Mouse (Mus musculus) forebrain, embryonic 14.5 days (tissue): ENCODE data around the gene Dnajc19. TPM values are rescaled to one million over a fixed set of nuclear protein-coding genes. Genes with fewer than 3 reads are reported as not detected.
"Not testable (repeated sequence)": the region's sequence is repeated elsewhere in the genome, so short reads cannot be mapped to it uniquely, and the experiment has no call there.

Experiments
- ATAC-seq: fragments of 200-750 bp; cut with Nextera tagmentation; 2 replicates; pipeline ENCODE4 v1.8.0; 2017; ENCODE audit warnings: mild to moderate bottlenecking, moderate library complexity
- DNase-seq: peaks from one replicate; pipeline ENCODE4 v3.0.0-alpha.2; 2015; ENCODE audit warnings: low spot score
- H3K27ac ChIP-seq: fragments of 300-500 bp; sonication (generic); 2 replicates; pipeline ENCODE4 v1.5.1; 2014; ENCODE audit warnings: low read depth, mild to moderate bottlenecking, control low read depth, low read length, moderate library complexity
- H3K27me3 ChIP-seq: fragments of 300-500 bp; sonication (generic); replicated peaks from 2 replicates; pipeline ENCODE4 v1.6.1; 2014; ENCODE audit warnings: low read length, control low read depth, mixed read lengths; ENCODE audit not compliant: control insufficient read depth, insufficient read depth
- H3K36me3 ChIP-seq: fragments of 300-500 bp; sonication (generic); 2 replicates; pipeline ENCODE4 v1.6.1; 2014; ENCODE audit warnings: low read length, control low read depth; ENCODE audit not compliant: control insufficient read depth, insufficient read depth
- H3K4me1 ChIP-seq: fragments of 300-500 bp; sonication (generic); 2 replicates; pipeline ENCODE4 v1.6.1; 2014; ENCODE audit warnings: antibody characterized with exemption, low read length, control low read depth; ENCODE audit not compliant: control insufficient read depth, insufficient read depth
- H3K4me2 ChIP-seq: fragments of 300-500 bp; sonication (generic); 2 replicates; pipeline ENCODE4 v1.6.1; 2014; ENCODE audit warnings: mild to moderate bottlenecking, control low read depth, low read length
- H3K4me3 ChIP-seq: fragments of 300-500 bp; sonication (generic); 2 replicates; pipeline ENCODE4 v1.5.1; 2014; ENCODE audit warnings: low read depth, low read length, control low read depth
- H3K9ac ChIP-seq: fragments of 300-500 bp; sonication (generic); 2 replicates; pipeline ENCODE4 v1.6.1; 2014; ENCODE audit warnings: mild to moderate bottlenecking, low read length, control low read depth, moderate library complexity
- H3K9me3 ChIP-seq: fragments of 300-500 bp; sonication (generic); replicated peaks from 2 replicates; pipeline ENCODE4 v1.6.1; 2016; ENCODE audit warnings: low read length, control low read depth, mixed read lengths; ENCODE audit not compliant: control insufficient read depth
- WGBS: fragments of 180-500 bp; shearing (Covaris S2); extraction: QIAGEN DNeasy Blood & Tissue Kit; methylation state at CpG from one replicate; pipeline ENCODE4 v1.1.7; 2014; 5-methylcytosine and 5-hydroxymethylcytosine counted together
- polyA plus RNA-seq: library from polyadenylated mRNA; unstranded; fragments of >200 nt; fragmentation: Nextera tagmentation; extraction: Ambion mirVana; gene quantifications from 2 replicates; pipeline ENCODE4 v1.2.1, GENCODE M21; 2014

The Dnajc19 gene
- polyA plus RNA-seq, 1 experiment from 2014 or later, result 170 TPM

DNA sequence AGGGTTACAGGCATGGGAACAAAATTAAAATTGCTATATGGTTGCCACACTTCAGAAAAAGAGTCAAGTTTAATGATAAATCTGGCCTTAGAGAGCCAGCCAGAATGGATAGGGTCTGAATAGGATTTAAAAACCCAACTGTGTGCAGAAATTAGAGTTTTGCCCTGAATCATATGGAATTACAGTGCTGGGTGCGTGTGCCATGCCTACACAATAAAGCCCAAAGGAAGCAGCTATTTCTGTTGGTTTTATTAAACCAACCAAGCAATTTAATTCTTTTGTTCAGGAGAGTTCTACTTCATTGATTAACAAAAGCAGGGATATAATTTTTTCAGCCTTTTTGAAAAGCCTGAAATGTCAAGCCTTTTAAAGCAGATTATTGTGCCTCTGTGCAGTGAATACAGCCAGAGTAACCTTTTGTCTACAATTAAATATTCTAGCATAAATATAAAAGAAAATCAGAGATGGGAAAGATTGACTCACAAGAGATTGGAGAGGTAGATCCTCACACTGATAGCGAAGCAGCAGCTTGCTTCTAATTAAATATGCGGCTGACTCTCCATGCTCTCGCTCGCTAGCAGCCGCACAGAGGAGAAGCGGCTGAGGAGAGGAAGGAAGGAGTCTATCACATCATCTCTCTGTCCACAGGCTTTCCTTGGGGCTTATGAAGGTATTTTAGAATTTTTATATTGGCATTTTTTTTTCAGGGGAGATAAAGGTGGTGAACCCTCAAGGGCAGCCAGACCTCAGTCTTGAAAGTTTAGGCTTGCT, 23.0 kb upstream of the Dnajc19 start:
- DNase-seq (peak; percentile 85), ATAC-seq (peak; percentile 90)
- peak overlapping the region; percentile 15 for H3K4me3 ChIP-seq

DNA sequence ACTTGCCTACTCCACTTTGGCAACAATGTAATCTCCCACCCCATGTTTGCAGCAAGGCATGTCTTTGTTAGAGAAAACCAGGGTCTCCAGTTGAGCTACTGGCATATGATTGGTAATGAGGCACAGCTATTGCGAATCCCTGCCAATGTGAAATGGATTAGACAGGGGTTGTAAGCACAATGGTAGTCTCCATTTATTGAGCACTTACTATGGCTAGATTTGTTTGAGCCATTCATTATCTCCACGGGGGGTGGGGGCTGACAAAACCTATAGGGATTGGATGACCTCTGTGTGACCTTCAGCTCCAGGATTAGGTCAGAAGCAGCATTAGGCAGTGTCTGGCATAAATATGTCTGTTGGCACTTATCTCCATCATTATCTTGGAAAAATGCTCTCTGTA, 21.8 kb upstream of the Dnajc19 start:
- WGBS, result 30% methylated on average over 2 of the region's 2 CpGs
- H3K9me3 ChIP-seq, result no peaks in the 10 kb centered on the region
- DNase-seq, result peak; percentile 26
- no peaks in the 10 kb centered on the region for H3K27me3 ChIP-seq
- ATAC-seq, result no peak
- H3K4me3 ChIP-seq, result no peak overlapping the region
- H3K9ac ChIP-seq, result no peak overlapping the region
- H3K36me3 ChIP-seq, result no peaks in the 10 kb centered on the region
- H3K4me1 ChIP-seq, result peaks cover 11% of the 10 kb centered on the region
- no peak overlapping the region for H3K4me2 ChIP-seq
- H3K27ac ChIP-seq, result no peak overlapping the region

More for the DNA sequence above, 23.0 kb upstream of the Dnajc19 start:
- no peaks in the 10 kb centered on the region for H3K9me3 ChIP-seq
- H3K9ac ChIP-seq, result peak overlapping the region; percentile 51
- peak overlapping the region; percentile 24 for H3K4me2 ChIP-seq
- peaks cover 11% of the 10 kb centered on the region for H3K4me1 ChIP-seq
- peak overlapping the region; percentile 23; the same call in 1 of the 2 replicates for H3K27ac ChIP-seq
- 3% methylated on average over 7 of the region's 7 CpGs for WGBS
- no peaks in the 10 kb centered on the region for H3K36me3 ChIP-seq
- no peaks in the 10 kb centered on the region for H3K27me3 ChIP-seq

DNA sequence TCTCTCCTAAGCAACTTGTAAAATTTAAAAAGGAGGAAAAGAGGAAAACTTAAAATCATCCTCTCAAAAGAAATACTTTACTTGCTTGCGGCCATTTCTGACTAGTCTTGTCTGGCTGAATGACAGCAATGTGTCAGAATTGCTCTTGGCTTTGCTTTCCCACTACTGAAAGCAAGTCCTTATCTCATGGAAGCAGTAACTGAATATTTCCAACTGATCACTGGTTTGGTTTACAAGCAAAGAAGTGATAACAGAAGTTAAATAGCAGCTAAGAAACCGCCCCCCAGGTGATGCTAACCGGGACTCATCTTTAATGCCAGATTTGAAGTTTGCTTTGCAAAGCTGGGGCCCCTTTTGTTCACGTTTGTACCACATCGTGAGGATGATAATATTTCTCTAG, 2.5 kb upstream of the Dnajc19 start:
- ATAC-seq, result no peak
- H3K36me3 ChIP-seq, result peaks cover 6% of the 10 kb centered on the region
- H3K27ac ChIP-seq, result no peak overlapping the region
- no peak overlapping the region for H3K4me2 ChIP-seq
- no peak overlapping the region for H3K4me3 ChIP-seq
- no peak for DNase-seq
- H3K27me3 ChIP-seq, result no peaks in the 10 kb centered on the region
- no peak overlapping the region for H3K9ac ChIP-seq
- H3K4me1 ChIP-seq, result peaks cover 11% of the 10 kb centered on the region
- H3K9me3 ChIP-seq, result no peaks in the 10 kb centered on the region
- WGBS, result 81% methylated on average over 5 of the region's 5 CpGs

DNA sequence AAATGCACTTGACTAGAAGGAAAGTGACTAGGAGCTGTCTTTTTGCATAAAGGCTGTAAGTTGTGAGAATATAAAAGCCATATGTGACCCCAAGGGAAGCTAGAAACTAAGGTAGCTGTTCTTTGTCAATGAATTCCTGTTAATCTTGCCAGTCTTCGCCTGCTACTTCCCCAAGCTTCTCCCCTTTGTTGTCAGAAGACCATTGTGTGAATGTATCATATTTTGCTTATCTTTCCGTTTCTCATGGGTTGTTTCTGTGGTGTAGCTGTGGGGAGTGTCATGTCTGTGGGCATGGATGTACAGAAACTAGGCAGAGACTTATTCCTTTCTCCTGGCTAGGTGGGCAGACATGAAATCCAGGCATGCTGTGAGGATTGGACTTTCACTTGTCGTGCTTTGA, 808 bp upstream of the Dnajc19 start:
- no peak for DNase-seq
- Histone ChIP-seq H3K27ac (no peak overlapping the region), H3K4me2 (peak overlapping the region; percentile 66), H3K4me1 (peaks cover 11% of the 10 kb centered on the region), H3K9ac (peak overlapping the region; percentile 87), H3K36me3 (peaks cover 12% of the 10 kb centered on the region), H3K27me3 (no peaks in the 10 kb centered on the region), H3K4me3 (peak overlapping the region; percentile 71), H3K9me3 (no peaks in the 10 kb centered on the region)
- no peak for ATAC-seq
- 84% methylated on average over 3 of the region's 3 CpGs for WGBS

DNA sequence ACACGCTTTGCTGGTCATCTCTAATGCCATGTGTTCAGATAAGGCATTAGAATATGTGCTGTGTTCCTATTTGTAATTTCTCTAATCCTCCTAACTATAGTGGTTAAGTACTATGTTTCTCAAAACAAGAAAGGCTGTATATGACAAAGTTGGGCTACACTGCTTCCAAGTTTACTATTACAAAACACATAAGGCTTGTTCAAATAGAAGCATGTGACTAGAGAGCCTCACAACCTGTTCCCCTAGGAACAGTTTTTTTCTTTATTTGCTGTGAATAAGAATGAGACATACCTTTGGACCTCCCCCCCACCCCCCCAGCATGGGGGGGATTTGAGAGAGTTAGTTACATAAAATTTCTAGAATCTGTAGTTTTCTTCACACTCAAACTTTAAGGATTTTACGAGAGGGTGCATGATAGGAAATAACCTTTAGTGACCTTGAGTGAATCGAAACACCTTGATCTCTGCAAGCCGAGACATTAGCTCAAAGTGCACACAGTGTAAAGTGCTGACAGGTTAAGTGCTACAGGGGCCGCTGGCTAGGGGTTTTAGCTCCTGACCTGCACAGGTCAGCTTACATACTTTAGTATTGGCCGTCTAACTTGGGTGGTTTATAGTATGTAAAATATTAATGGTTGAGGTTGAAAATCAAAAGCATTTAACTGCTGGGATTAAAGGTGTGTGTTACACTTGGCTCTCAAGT, 4.9 kb downstream of the Dnajc19 start:
- Histone ChIP-seq H3K36me3 (peaks cover 50% of the 10 kb centered on the region), H3K9ac (no peak overlapping the region), H3K4me2 (no peak overlapping the region), H3K4me3 (no peak overlapping the region), H3K27me3 (no peaks in the 10 kb centered on the region), H3K9me3 (no peaks in the 10 kb centered on the region), H3K27ac (no peak overlapping the region), H3K4me1 (peaks cover 6% of the 10 kb centered on the region)
- ATAC-seq (no peak), DNase-seq (no peak)
- WGBS, result 85% methylated on average over 6 of the region's 6 CpGs

DNA sequence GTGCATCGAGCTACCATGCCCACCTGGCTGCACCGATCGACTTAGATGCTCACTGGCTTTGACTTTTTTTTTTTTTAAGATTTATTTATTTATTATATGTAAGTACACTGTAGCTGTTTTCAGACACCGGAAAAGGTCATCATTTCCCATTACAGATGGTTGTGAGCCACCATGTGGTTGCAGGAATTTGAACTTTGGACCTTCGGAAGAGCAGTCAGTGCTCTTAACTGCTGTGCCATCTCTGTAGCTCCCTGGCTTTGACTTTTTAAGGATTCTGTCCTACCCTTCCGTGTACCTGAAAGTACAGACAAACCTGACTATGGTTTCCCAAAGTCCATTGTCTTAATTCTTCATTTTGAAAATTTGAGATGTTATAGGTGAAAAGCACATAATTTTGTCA, 8.4 kb downstream of the Dnajc19 start:
- Histone ChIP-seq H3K4me1 (no peaks in the 10 kb centered on the region), H3K27me3 (no peaks in the 10 kb centered on the region), H3K4me3 (no peak overlapping the region), H3K36me3 (peaks cover 46% of the 10 kb centered on the region), H3K4me2 (no peak overlapping the region), H3K9ac (no peak overlapping the region), H3K9me3 (no peaks in the 10 kb centered on the region), H3K27ac (no peak overlapping the region)
- DNase-seq (no peak), ATAC-seq (no peak)
- WGBS, result 97% methylated on average over 6 of the region's 6 CpGs

DNA sequence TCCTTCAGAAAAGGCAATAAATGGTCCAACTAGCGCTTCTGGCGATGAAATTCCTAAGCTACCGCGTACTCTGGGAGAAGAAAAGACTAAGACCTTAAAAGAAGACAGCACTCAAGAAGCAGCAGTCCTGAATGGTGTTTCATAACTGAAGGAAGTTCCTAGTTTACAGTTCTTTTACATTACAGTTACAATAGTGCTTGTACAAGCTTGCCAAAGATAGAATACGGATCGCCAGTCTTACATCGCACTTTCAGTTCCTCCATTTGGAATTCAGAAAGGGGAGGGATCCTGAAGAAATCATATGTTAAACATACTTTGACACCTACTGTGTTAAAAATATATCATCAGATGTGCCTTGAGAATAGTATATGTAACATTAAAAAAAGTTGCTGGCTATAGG, 12.2 kb downstream of the Dnajc19 start:
- not testable (repeated sequence) for ATAC-seq, H3K4me1 ChIP-seq, H3K27me3 ChIP-seq, DNase-seq, H3K4me3 ChIP-seq, H3K9me3 ChIP-seq, H3K4me2 ChIP-seq, H3K27ac ChIP-seq, H3K9ac ChIP-seq
- WGBS, result 89% methylated on average over 7 of the region's 7 CpGs
- peaks cover 38% of the 10 kb centered on the region for H3K36me3 ChIP-seq

DNA sequence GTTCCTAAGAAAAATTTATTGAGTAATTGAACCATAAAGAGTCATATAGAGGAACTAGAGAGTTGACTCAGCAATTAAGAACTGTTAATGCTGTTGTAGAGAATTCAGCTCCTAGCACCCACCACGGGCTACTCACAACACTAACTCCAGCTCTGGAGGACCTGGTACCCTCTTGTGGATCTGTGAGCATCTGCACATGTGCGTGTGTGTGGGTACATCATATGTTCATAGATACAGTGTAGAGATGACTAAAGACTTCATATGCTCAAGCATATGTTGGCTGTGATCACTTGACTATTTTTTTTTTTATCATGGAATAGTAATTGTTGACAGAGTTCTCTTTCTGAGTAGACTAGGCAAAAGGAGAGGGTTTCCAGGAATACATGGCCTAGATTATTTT, 18.8 kb downstream of the Dnajc19 start:
- no peaks in the 10 kb centered on the region for H3K4me1 ChIP-seq
- H3K9me3 ChIP-seq, result no peaks in the 10 kb centered on the region
- no peak overlapping the region for H3K9ac ChIP-seq
- peaks cover 47% of the 10 kb centered on the region for H3K36me3 ChIP-seq
- ATAC-seq (no peak), DNase-seq (no peak)
- no peak overlapping the region for H3K4me3 ChIP-seq
- 89% methylated on average over 2 of the region's 2 CpGs for WGBS
- no peak overlapping the region for H3K4me2 ChIP-seq
- no peak overlapping the region for H3K27ac ChIP-seq
- no peaks in the 10 kb centered on the region for H3K27me3 ChIP-seq

DNA sequence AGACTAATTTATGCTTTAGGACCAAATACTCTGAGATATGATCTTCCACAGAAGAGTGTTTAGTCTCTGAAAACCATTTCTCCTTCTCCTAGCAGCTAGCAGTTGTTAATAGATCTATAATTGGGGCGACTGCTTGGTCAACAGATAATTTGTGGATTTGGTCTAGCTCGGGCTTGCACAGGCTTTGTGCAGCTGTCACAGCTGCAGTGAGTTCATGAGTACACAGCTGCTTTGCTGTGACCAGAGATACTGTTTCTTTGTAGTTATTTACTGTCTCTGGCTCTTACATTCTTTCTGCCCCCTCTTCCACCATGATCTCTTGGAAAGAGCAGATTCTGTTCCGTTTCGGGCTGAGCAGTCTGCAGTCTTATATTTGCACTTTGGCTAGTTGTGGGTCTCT, 39.1 kb downstream of the Dnajc19 start:
- DNase-seq (no peak), ATAC-seq (no peak)
- no peak overlapping the region for H3K9ac ChIP-seq
- H3K36me3 ChIP-seq, result peaks cover 19% of the 10 kb centered on the region
- 91% methylated on average over 4 of the region's 4 CpGs for WGBS
- no peaks in the 10 kb centered on the region for H3K27me3 ChIP-seq
- no peak overlapping the region for H3K4me2 ChIP-seq
- H3K27ac ChIP-seq, result no peak overlapping the region
- no peak overlapping the region for H3K4me3 ChIP-seq
- no peaks in the 10 kb centered on the region for H3K9me3 ChIP-seq
- H3K4me1 ChIP-seq, result no peaks in the 10 kb centered on the region
